Mouse (Mus musculus): Measurements from ENCODE around the gene Hyal1.

The Hyal1 gene

DNA sequence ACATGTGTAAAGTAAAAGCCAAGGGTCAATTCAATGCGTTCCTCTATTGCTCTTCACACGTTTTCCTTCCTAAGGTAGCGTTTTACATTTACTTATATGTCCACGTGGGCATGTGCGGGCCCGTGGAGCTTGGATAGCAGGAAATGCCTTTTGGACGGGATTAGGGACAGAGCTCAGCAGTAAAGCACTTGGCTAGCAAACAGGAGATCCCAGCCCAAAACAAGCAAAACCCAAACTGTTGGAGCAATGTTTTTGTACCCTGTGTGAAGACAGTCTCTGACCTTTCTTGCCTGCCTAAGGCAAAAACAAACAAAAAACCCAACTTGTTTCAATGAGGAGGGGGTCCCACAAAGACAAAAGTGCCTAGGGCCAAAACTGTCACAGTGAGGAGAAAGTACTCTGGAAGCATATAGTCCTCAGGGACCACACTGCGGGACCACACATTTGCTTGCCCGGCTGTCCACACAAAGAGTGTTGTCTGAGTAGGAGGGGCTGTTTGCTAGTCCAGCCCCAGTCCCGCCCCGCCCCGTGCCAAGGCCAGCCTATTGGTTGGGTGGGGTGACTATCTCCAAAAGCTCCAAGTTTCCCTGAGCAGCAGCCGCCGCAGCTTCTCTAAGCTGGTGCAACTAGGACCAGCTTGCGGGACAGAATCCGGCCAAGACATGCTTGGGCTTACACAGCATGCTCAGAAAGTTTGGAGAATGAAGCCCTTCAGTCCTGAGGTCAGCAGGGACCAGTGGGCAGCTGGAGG is at the start of gene Hyal1:
Gene Hyal1 (plus strand): TSS at position 571 of the 751 bp plus-strand sequence.
- in situ Hi-C loops (cut with MboI): no loop called here

GRCm38 (mm10) chr9:107533791-107534407 is 42.8 kb upstream of the Hyal1 start, which contains the start of gene Tmem115:
Tmem115 (plus strand) TSS chr9:107533945.
- in situ Hi-C loops (cut with MboI): no loop called here

GRCm38 (mm10) chr9:107534408-107535202 is 42.1 kb upstream of the Hyal1 start:
- in situ Hi-C loops (cut with MboI): no loop called here

DNA sequence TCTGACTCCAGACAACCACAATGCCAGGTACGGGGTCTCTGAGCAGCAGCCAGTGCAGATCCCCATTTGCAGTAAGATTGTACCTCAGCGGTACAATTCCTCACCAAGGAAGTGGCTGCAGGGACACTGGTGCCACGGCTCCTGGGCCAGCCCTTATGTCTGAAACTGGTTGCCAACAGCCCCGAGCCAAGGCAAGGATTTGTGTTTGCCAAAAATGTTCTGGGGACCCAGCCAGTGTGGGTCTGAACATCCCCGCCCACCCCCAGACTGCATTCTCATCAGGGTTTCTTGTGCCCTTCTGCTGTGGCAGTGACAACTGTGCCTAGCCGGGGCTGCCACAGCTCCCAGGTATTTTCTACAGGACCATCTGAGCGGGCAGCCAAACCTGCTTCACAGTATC is 38.5 kb upstream of the Hyal1 start:
- in situ Hi-C loops (cut with MboI): no loop called here

- in situ Hi-C loops (cut with MboI): no loop called here
Measured at GRCm38 (mm10) chr9:107538711-107539110, 38.0 kb upstream of the Hyal1 start.

- in situ Hi-C loops (cut with MboI): no loop called here
Measured at GRCm38 (mm10) chr9:107539940-107540339, 36.8 kb upstream of the Hyal1 start.

- in situ Hi-C loops (cut with MboI): no loop called here
Measured at GRCm38 (mm10) chr9:107540420-107540819, 36.3 kb upstream of the Hyal1 start.

DNA sequence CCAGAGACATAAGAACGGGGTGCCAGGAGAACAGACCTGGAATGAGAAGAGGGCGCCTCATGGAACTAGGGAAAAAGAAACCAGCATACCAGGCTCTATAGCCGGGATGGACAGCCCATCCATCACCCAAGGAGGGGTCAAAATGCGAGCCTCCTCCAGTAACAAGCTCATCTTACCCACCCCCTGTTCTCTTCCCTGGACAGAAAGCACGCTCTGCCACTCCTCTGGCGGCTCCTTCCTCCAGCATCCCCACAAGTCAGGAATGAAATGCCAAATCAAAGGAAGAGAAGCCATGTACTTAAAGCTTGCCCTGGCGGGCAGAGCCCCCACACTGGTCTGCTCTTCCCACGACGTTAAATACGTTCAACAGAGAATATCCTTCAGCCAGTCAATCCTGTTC is 35.7 kb upstream of the Hyal1 start:
- in situ Hi-C loops (cut with MboI): no loop called here

- in situ Hi-C loops (cut with MboI): no loop called here
Measured at GRCm38 (mm10) chr9:107541474-107542351, 35.0 kb upstream of the Hyal1 start, which contains the start of the genes Cyb561d2 and Nprl2. Cyb561d2 (minus strand) TSS chr9:107542193. Nprl2 (plus strand) TSS chr9:107542226.

- in situ Hi-C loops (cut with MboI): no loop called here
Measured at GRCm38 (mm10) chr9:107542352-107542686, 34.4 kb upstream of the Hyal1 start.

DNA sequence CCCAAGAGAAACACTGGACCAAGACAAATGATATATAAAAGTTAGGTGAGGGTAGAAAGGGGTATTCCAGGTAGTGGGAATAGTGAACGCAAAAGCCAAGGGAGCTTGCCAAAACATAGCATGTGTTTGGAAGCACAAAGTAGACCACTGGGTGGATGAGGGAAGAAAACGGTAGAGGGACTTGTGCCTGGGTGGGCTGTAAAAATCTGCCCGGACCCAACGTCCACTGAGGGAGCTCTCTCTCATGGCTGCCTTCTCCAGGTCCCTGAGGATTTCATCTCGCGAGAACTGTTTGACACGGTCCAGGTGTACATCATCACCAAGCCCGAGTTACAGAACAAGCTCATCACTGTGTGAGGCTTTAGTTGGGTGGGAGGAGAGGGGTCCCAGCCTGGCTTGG is 34.0 kb upstream of the Hyal1 start:
- in situ Hi-C loops (cut with MboI): no loop called here

DNA sequence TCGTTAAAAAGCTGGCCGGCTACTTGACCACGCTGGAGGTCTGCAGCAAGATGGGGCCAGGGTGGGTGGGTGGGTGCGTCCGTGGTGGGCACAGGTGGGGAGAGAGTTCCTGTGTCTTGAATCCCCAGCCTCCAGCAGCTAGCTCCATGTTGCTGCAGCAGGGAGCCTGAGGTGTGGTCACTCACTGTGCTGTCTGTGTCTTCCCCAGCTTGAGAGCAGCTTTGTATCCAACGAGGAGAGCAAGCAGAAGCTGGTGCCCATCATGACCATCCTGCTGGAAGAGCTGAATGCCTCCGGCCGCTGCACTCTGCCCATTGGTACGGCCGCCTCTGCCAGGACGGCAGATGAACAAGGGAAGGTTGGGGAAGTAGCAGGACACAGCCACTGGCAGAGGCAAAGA is 33.4 kb upstream of the Hyal1 start:
- in situ Hi-C loops (cut with MboI): no loop called here

DNA sequence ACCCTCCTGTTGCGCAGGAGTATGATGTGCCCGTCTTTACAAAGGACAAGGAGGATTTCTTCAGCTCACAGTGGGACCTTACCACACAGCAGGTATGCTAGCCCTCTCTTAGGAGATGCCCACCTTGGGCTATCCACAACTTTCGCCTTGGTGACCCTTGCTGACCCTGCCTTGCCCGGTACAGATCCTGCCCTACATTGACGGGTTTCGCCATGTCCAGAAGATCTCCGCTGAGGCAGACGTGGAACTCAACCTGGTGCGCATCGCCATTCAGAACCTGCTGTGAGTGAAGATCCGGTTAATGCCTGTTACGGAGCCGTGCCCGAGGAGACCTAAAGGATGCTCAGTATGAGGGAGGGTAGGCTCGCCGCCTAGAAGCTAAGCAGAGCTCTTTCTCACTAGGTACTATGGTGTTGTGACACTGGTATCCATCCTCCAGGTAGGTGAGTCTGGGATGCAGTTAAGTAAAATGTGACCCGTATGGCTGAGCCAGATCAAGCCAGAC is 32.5 kb upstream of the Hyal1 start:
- in situ Hi-C loops (cut with MboI): no loop called here

GRCm38 (mm10) chr9:107544729-107545128 is 32.0 kb upstream of the Hyal1 start:
- in situ Hi-C loops (cut with MboI): no loop called here

GRCm38 (mm10) chr9:107545199-107545598 is 31.5 kb upstream of the Hyal1 start:
- in situ Hi-C loops (cut with MboI): no loop called here

GRCm38 (mm10) chr9:107545602-107546001 is 31.1 kb upstream of the Hyal1 start:
- in situ Hi-C loops (cut with MboI): no loop called here

DNA sequence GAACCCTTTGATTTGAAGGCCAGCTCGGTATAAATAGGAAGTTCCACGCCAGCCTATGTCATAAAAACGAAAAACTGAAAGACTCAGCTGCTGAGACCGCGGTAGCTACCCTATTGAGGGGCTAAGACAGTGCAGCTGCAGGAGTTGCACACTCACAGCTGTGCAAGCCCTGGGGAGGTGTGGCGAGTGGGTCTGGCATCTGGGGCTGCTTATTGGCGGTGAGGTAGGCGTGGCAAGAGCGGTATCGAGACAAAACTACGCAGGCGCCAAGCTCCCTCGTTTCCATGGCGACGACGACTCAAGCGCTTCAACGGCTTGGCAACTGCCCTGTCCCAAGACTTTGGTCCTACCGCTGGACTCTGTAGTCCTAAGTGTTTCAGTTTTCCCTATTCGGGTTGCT is 29.7 kb upstream of the Hyal1 start, which contains the start of gene Zmynd10:
Gene Zmynd10 (plus strand): TSS at position 273 of the 400 bp plus-strand sequence.
- in situ Hi-C loops (cut with MboI): no loop called here

DNA sequence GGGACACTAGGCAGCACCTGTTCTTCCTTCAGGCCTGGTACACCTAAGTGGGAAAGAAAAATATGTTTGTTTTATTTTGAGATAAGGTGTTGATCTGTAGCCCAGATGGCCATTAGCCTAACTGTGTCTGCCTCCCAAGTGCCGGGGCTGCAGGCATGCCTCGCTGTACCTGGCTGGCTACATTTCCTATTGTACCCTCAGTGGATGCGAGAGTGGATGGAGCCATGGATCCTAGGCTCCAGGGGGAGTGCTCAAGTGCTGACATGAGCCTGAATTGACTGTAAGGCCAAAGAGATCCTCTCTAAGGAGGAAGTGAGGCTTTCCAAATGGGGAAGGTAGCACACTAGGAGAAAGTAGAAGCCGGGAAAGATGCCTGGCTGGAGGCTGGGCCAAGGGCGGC is 28.8 kb upstream of the Hyal1 start:
- in situ Hi-C loops (cut with MboI): no loop called here

DNA sequence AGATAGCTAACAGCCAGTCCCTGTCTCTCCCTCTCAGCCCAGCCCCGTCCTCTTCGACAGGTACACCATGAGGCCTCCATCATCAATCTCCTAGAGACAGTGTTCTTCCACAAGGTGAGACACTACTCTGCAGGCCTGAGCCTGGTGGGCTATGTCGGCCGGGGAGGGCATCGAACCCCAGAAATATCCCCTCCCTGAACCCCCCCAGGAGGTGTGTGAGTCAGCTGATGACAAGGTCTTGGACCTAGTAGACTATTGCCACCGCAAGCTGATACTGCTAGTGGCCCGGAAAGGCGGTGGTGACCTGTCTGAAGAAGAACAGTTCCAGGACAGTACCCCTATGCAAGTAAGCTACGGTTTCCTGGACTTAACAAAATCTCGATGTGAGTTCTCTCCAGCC is 27.9 kb upstream of the Hyal1 start:
- in situ Hi-C loops (cut with MboI): no loop called here

DNA sequence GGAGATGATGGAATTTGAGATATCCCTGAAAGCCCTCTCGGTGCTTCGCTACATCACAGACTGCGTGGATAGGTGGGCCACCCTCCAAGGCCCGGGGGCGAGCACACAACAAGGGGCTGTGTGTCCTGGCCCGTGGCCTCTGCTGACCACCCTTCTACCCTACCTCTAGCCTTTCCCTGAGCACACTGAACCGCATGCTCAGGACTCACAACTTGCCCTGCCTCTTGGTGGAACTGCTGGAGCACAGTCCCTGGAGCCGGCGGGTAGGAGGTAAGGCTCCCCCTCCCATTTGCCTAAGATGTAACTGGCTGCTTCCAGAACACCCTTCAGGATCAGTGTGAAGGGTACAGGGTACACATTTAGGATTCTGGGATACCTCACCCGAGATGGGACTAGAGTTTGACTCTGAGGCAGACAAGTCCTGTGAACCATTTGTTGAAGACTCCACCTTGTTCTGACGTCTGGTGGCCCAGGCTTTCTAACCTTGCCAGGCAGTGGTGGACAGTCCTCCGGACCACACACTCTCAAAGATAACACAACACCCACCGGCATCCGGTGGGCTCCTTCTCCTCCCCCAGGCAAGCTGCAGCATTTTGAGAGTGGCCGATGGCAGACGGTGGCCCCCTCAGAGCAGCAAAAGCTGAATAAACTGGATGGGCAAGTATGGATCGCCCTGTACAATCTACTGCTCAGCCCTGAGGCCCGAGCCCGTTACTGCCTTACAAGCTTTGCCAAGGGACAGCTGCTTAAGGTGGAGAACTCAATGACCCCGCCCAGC is 27.2 kb upstream of the Hyal1 start:
- in situ Hi-C loops (cut with MboI): no loop called here
